Mouse (Mus musculus): ENCODE results near the gene Mss51.

- TF ChIP-seq CTCF (IDR thresholded peaks at IDR 0.05; ENCODE audit: extremely low read depth, insufficient read depth, low read length) (no peak), POLR2A (IDR thresholded peaks at IDR 0.05; ENCODE audit: extremely low read depth, insufficient read depth, low read length) (no peak)
Measured at GRCm38 (mm10) chr14:20451765-20452331, 44.9 kb downstream of the Mss51 start, which contains the start of gene Cfap70.

All from cortical plate, adult 2 months (tissue).